Mouse (Mus musculus) myocyte (in vitro differentiated cells): Measurements from ENCODE around the gene Abcc4.

Experiments
- E2F4 ChIP-seq: IDR thresholded peaks from one replicate; pipeline ENCODE4 v1.6.1; 2011; ENCODE audit warnings: mild to moderate bottlenecking, control low read depth, moderate library complexity; ENCODE audit not compliant: insufficient read depth
- MAX ChIP-seq: IDR thresholded peaks from one replicate; pipeline ENCODE4 v1.6.1; 2011; ENCODE audit warnings: low read depth, mild to moderate bottlenecking, control low read depth
- POLR2A ChIP-seq: IDR thresholded peaks from one replicate; pipeline ENCODE4 v1.6.1; 2011; ENCODE audit warnings: low read depth, mild to moderate bottlenecking, control low read depth, moderate library complexity; ENCODE audit not compliant: insufficient read length
- USF1 ChIP-seq: IDR thresholded peaks from one replicate; pipeline ENCODE4 v1.6.1; 2011; ENCODE audit warnings: low read depth, mild to moderate bottlenecking, control low read depth, moderate library complexity

- TF ChIP-seq E2F4 (no peak), MAX (no peak), USF1 (no peak), POLR2A (no peak)
These were observed 6.1 kb downstream of the Abcc4 start for GRCm38 (mm10) chr14:118699963-118700362.
